Mouse (Mus musculus) spleen, adult 2 months (tissue): ENCODE results near the gene Chaf1a.

ENCODE experiments used
- CTCF ChIP-seq: fragments of 200-500 bp; IDR thresholded peaks from 2 replicates; pipeline ENCODE4 v1.5.1; 2011; ENCODE audit warnings: mild to moderate bottlenecking, inconsistent platforms; ENCODE audit not compliant: insufficient read depth, insufficient read length, insufficient replicate concordance; ENCODE audit errors: extremely low read depth
- POLR2A ChIP-seq: fragments of 200-500 bp; IDR thresholded peaks from 2 replicates; pipeline ENCODE4 v1.6.1; 2011; ENCODE audit warnings: low read depth, low read length, inconsistent platforms

- TF ChIP-seq POLR2A, result no peak
- TF ChIP-seq CTCF, result no peak
Measured at GRCm38 (mm10) chr17:56069066-56069465, 28.8 kb downstream of the Chaf1a start.
